Mouse (Mus musculus): Measurements from ENCODE around the gene Tmc1. TPM values are rescaled to one million over a fixed set of nuclear protein-coding genes. Genes with fewer than 3 reads are reported as not detected.

Gene Tmc1
- total RNA-seq (2023; ENCODE audit: inconsistent age): 0.13 TPM in 1 of 4 replicates, not detected in the others

GRCm38 (mm10) chr19:20953874-20954273 is at the start of gene Tmc1:
TSS of gene Tmc1 (minus strand) at chr19:20954202.

Other genes with a start within 250 kb of the Tmc1 start
- not detected in 4 replicates for gene Aldh1a7, start 226.6 kb downstream of the Tmc1 start, total RNA-seq (2023; ENCODE audit: inconsistent age)